Mouse (Mus musculus): ENCODE data around the gene Slc36a3. TPM values are rescaled to one million over a fixed set of nuclear protein-coding genes. Genes with fewer than 3 reads are reported as not detected.
A peak's percentile ranks its signal among the peaks of the same experiment; 100 is the strongest.
"Not testable (repeated sequence)": the region's sequence is repeated elsewhere in the genome, so short reads cannot be mapped to it uniquely, and the experiment has no call there.

The Slc36a3 gene
- polyA plus RNA-seq, 1 experiment from 2014 or later, result not detected

- no peak for ATAC-seq
Measured at GRCm38 (mm10) chr11:55120821-55121271, 30.7 kb downstream of the Slc36a3 start.

DNA sequence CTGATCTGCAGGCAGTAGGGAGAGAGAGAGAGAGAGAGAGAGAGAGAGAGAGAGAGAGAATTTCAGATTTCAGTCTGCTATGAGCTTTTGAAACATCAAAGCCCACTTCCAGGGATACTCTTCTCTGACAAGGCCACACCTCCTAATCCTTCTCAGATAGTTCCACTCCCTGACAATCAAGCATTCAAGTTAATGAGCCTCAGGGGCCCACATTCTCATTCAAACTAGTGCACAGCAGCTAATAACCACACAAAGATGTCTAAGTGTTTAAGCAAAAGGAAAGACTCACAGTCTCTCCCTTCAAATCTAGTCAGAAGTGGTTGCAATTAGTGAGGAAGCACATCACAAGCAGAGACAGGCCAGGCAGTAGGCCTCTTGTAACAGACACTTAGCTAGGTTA is 31.2 kb downstream of the Slc36a3 start:
- Histone ChIP-seq H3K4me2 (ENCODE audit: low read length) (no peak overlapping the region), H3K4me1 (ENCODE audit: control insufficient read depth, insufficient read depth, low read length) (peaks cover 2% of the 10 kb centered on the region; the same call in 1 of the 2 replicates), H3K27ac (ENCODE audit: low read length) (no peak overlapping the region), H3K36me3 (ENCODE audit: control insufficient read depth, insufficient read depth, low read length) (no peaks in the 10 kb centered on the region), H3K27me3 (ENCODE audit: control insufficient read depth, insufficient read depth, low read depth, low read length) (no peaks in the 10 kb centered on the region), H3K9me3 (replicated peaks; ENCODE audit: control insufficient read depth, low read length, poor library complexity, severe bottlenecking) (no peaks in the 10 kb centered on the region), H3K4me3 (ENCODE audit: low read depth, low read length) (no peak overlapping the region), H3K9ac (ENCODE audit: low read depth, low read length) (no peak overlapping the region)
- no peak for ATAC-seq

More at GRCm38 (mm10) chr11:55120821-55121271, 30.7 kb downstream of the Slc36a3 start:
- Histone ChIP-seq H3K27ac (ENCODE audit: low read length) (peak overlapping the region; percentile 69), H3K27me3 (ENCODE audit: control insufficient read depth, insufficient read depth, low read depth, low read length) (no peaks in the 10 kb centered on the region), H3K9me3 (replicated peaks; ENCODE audit: control insufficient read depth, low read length, poor library complexity, severe bottlenecking) (no peaks in the 10 kb centered on the region), H3K9ac (ENCODE audit: low read depth, low read length) (no peak overlapping the region), H3K4me2 (ENCODE audit: low read length) (no peak overlapping the region), H3K36me3 (ENCODE audit: control insufficient read depth, insufficient read depth, low read length) (no peaks in the 10 kb centered on the region), H3K4me1 (ENCODE audit: control insufficient read depth, insufficient read depth, low read length) (peaks cover 2% of the 10 kb centered on the region; the same call in 1 of the 2 replicates), H3K4me3 (ENCODE audit: low read depth, low read length) (no peak overlapping the region)
- WGBS, result 76% methylated on average over 8 of the region's 8 CpGs

- no peak overlapping the region for H3K27ac ChIP-seq (ENCODE audit: low read length)
- no peaks in the 10 kb centered on the region for H3K27me3 ChIP-seq (ENCODE audit: control insufficient read depth, insufficient read depth, low read depth, low read length)
- H3K4me3 ChIP-seq (ENCODE audit: low read depth, low read length), result no peak overlapping the region
- H3K9me3 ChIP-seq (replicated peaks; ENCODE audit: control insufficient read depth, low read length, poor library complexity, severe bottlenecking), result no peaks in the 10 kb centered on the region
- H3K4me2 ChIP-seq (ENCODE audit: low read length), result no peak overlapping the region
- no peaks in the 10 kb centered on the region for H3K36me3 ChIP-seq (ENCODE audit: control insufficient read depth, insufficient read depth, low read length)
- WGBS, result 92% methylated on average over 2 of the region's 2 CpGs
- H3K9ac ChIP-seq (ENCODE audit: low read depth, low read length), result no peak overlapping the region
- H3K4me1 ChIP-seq (ENCODE audit: control insufficient read depth, insufficient read depth, low read length), result peaks cover 2% of the 10 kb centered on the region; the same call in 1 of the 2 replicates
- no peak for ATAC-seq
Measured at GRCm38 (mm10) chr11:55117031-55117430, 34.5 kb downstream of the Slc36a3 start.

- Histone ChIP-seq H3K9me3 (replicated peaks; ENCODE audit: control insufficient read depth, low read length, poor library complexity, severe bottlenecking) (no peaks in the 10 kb centered on the region), H3K9ac (ENCODE audit: low read depth, low read length) (no peak overlapping the region), H3K27ac (ENCODE audit: low read length) (no peak overlapping the region), H3K4me3 (ENCODE audit: low read depth, low read length) (no peak overlapping the region), H3K4me1 (ENCODE audit: control insufficient read depth, insufficient read depth, low read length) (no peaks in the 10 kb centered on the region), H3K27me3 (ENCODE audit: control insufficient read depth, insufficient read depth, low read depth, low read length) (no peaks in the 10 kb centered on the region), H3K36me3 (ENCODE audit: control insufficient read depth, insufficient read depth, low read length) (no peaks in the 10 kb centered on the region), H3K4me2 (ENCODE audit: low read length) (no peak overlapping the region)
- no peak for ATAC-seq
- 88% methylated on average over 3 of the region's 3 CpGs for WGBS
Measured at GRCm38 (mm10) chr11:55116004-55116403, 35.5 kb downstream of the Slc36a3 start.

- Histone ChIP-seq H3K36me3 (ENCODE audit: control insufficient read depth, insufficient read depth, low read length) (0 out of 2 replicates have a peak, but pooled peaks cover under 1% of the 10 kb centered on the region), H3K9me3 (replicated peaks; ENCODE audit: control insufficient read depth, low read length, poor library complexity, severe bottlenecking) (no peaks in the 10 kb centered on the region), H3K4me3 (ENCODE audit: low read depth, low read length) (no peak overlapping the region), H3K27ac (ENCODE audit: low read length) (no peak overlapping the region), H3K4me2 (ENCODE audit: low read length) (no peak overlapping the region), H3K4me1 (ENCODE audit: control insufficient read depth, insufficient read depth, low read length) (no peaks in the 10 kb centered on the region), H3K27me3 (ENCODE audit: control insufficient read depth, insufficient read depth, low read depth, low read length) (no peaks in the 10 kb centered on the region), H3K9ac (ENCODE audit: low read depth, low read length) (no peak overlapping the region)
- WGBS, result 66% methylated on average over 2 of the region's 2 CpGs
- ATAC-seq, result no peak
Measured at GRCm38 (mm10) chr11:55114291-55114690, 37.2 kb downstream of the Slc36a3 start.

DNA sequence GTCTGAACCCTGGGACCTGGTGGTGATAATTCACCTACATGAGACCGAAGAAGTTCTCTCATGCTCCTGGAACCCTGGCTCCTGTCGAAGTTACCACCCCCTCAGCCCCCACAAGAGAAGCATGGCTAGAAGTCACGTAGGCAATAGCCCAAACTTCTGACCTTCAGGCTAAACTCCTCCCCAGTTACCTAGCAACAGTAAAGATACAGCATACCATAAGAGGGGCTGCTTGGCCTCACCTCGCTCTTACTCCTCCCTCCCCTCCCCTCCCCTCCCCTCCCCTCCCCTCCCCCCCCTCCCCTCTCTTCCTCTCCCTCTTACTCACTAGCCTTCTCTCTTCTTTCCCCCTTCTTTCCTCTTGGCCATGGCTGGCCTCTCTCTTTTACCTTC is 37.7 kb downstream of the Slc36a3 start:
- not testable (repeated sequence) for H3K4me1 ChIP-seq (ENCODE audit: control insufficient read depth, insufficient read depth, low read length); H3K4me2 ChIP-seq (ENCODE audit: low read length); ATAC-seq; H3K9ac ChIP-seq (ENCODE audit: low read depth, low read length); H3K27ac ChIP-seq (ENCODE audit: low read length); H3K9me3 ChIP-seq (replicated peaks; ENCODE audit: control insufficient read depth, low read length, poor library complexity, severe bottlenecking); H3K36me3 ChIP-seq (ENCODE audit: control insufficient read depth, insufficient read depth, low read length); H3K4me3 ChIP-seq (ENCODE audit: low read depth, low read length); H3K27me3 ChIP-seq (ENCODE audit: control insufficient read depth, insufficient read depth, low read depth, low read length)
- 57% methylated on average over 4 of the region's 4 CpGs for WGBS

GRCm38 (mm10) chr11:55113209-55113860 is 38.2 kb downstream of the Slc36a3 start:
- Histone ChIP-seq H3K9ac (ENCODE audit: low read depth, low read length) (no peak overlapping the region), H3K9me3 (replicated peaks; ENCODE audit: control insufficient read depth, low read length, poor library complexity, severe bottlenecking) (no peaks in the 10 kb centered on the region), H3K4me1 (ENCODE audit: control insufficient read depth, insufficient read depth, low read length) (no peaks in the 10 kb centered on the region), H3K4me3 (ENCODE audit: low read depth, low read length) (no peak overlapping the region), H3K27me3 (ENCODE audit: control insufficient read depth, insufficient read depth, low read depth, low read length) (no peaks in the 10 kb centered on the region), H3K4me2 (ENCODE audit: low read length) (no peak overlapping the region), H3K27ac (ENCODE audit: low read length) (no peak overlapping the region), H3K36me3 (ENCODE audit: control insufficient read depth, insufficient read depth, low read length) (peaks cover 7% of the 10 kb centered on the region)
- ATAC-seq, result no peak
- WGBS, result 72% methylated on average over 7 of the region's 7 CpGs

GRCm38 (mm10) chr11:55110566-55111169 is 40.8 kb downstream of the Slc36a3 start:
- Histone ChIP-seq H3K27me3 (ENCODE audit: control insufficient read depth, insufficient read depth, low read depth, low read length) (no peaks in the 10 kb centered on the region), H3K9ac (ENCODE audit: low read depth, low read length) (no peak overlapping the region)
- WGBS, result 76% methylated on average over 7 of the region's 7 CpGs

GRCm38 (mm10) chr11:55109521-55110300 is 41.8 kb downstream of the Slc36a3 start:
- Histone ChIP-seq H3K27me3 (ENCODE audit: control insufficient read depth, insufficient read depth, low read depth, low read length) (no peaks in the 10 kb centered on the region), H3K9me3 (replicated peaks; ENCODE audit: control insufficient read depth, low read length, poor library complexity, severe bottlenecking) (no peaks in the 10 kb centered on the region), H3K27ac (ENCODE audit: low read length) (no peak overlapping the region), H3K4me2 (ENCODE audit: low read length) (no peak overlapping the region), H3K4me1 (ENCODE audit: control insufficient read depth, insufficient read depth, low read length) (no peaks in the 10 kb centered on the region), H3K9ac (ENCODE audit: low read depth, low read length) (no peak overlapping the region), H3K36me3 (ENCODE audit: control insufficient read depth, insufficient read depth, low read length) (peaks cover 11% of the 10 kb centered on the region), H3K4me3 (ENCODE audit: low read depth, low read length) (no peak overlapping the region)
- no peak for ATAC-seq
- 94% methylated on average over 7 of the region's 7 CpGs for WGBS

More at GRCm38 (mm10) chr11:55110566-55111169, 40.8 kb downstream of the Slc36a3 start:
- Histone ChIP-seq H3K4me3 (ENCODE audit: low read depth, low read length) (no peak overlapping the region), H3K36me3 (ENCODE audit: control insufficient read depth, insufficient read depth, low read length) (peaks cover 7% of the 10 kb centered on the region), H3K9me3 (replicated peaks; ENCODE audit: control insufficient read depth, low read length, poor library complexity, severe bottlenecking) (no peaks in the 10 kb centered on the region), H3K4me1 (ENCODE audit: control insufficient read depth, insufficient read depth, low read length) (no peaks in the 10 kb centered on the region), H3K27ac (ENCODE audit: low read length) (no peak overlapping the region), H3K4me2 (ENCODE audit: low read length) (no peak overlapping the region)
- ATAC-seq, result no peak

Measured in midbrain, embryonic 16.5 days (tissue).